In the genomic region with DNA sequence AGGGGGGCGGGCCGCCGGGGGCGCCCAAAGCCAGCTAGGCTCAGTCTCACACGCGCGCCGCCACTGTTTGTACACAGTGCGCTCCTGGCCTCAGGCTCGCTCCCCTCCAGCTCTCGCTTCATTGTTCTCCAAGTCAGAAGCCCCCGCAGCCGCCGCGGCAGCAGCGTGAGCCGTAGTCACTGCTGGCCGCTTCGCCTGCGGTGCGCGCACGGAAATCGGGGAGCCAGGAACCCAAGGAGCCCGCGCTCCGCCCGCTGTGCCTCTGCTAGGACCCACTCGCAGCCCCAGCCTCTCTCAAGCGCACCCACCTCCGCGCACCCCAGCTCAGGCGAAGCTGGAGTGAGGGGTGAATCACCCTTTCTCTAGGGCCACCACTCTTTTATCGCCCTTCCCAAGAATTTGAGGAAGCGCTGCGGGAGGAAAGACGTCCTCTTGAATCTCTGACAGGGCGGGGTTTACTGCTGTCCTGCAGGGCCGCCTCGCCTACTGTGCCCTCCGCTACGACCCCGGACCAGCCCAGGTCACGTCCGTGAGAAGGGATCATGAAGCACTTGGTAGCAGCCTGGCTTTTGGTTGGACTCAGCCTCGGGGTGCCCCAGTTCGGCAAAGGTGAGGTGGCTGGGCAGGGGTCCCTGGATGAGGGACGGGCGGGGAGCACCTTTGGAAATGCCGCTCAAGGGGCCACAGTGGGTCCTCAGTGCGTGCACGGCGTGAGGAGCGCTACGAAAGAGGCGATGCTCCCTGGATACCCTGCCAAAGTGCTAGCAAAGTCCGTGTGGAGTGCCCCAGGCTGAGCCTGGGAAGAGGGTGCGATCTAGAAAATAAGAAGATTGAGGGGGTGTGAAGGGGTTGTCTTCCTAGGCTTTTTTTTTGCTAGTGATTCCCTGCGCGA, we compare ENCODE assay signal across 8 mouse cellular contexts. TPM values are rescaled to one million over a fixed set of nuclear protein-coding genes. Genes with fewer than 3 reads are reported as not detected.
DNase-seq lines count a peak whose midpoint lies in the region; ATAC-seq lines count a peak whose summit lies in the region.

A gene (plus strand): TSS at position 33 of the 892 bp plus-strand sequence.

- DNase-seq in heart, adult 9 months (ENCODE audit: low spot score in 2 of 2), result no peak
- DNase-seq in embryo, embryonic 11 days, result peak; percentile 83
- DNase-seq in heart, postnatal 4 days, result peak; percentile 32
- DNase-seq in left cerebral cortex, adult 18-20 months (ENCODE audit: low spot score in 2 of 2), result peak; percentile 58 to 74
- peak; percentile 51 to 55 for DNase-seq in lung, postnatal 4 days
- peak; percentile 72 to 74 for DNase-seq in right cerebral cortex, postnatal 10 days (ENCODE audit: low spot score in 2 of 2)
- DNase-seq in T-cell, adult 2 months (ENCODE audit: low spot score), result no peak

- H3K4me3 ChIP-seq in heart, embryonic 11.5 days (ENCODE audit: low read depth, low read length), result peak within 1 kb of the TSS; percentile 55

- H3K27me3 ChIP-seq in heart, embryonic 11.5 days (ENCODE audit: control insufficient read depth, insufficient read depth, low read length), result no peaks in the 10 kb centered on the region

- H3K9me3 ChIP-seq in heart, embryonic 11.5 days (replicated peaks; ENCODE audit: control insufficient read depth, low read length), result no peaks in the 10 kb centered on the region

- no peak within 1 kb of the TSS for H3K27ac ChIP-seq in heart, embryonic 11.5 days (ENCODE audit: low read depth, low read length)

- H3K9ac ChIP-seq in heart, embryonic 11.5 days (ENCODE audit: low read depth, low read length), result peak within 1 kb of the TSS; percentile 66

- no peaks in the 10 kb centered on the region for H3K36me3 ChIP-seq in heart, embryonic 11.5 days (ENCODE audit: control insufficient read depth, insufficient read depth, low read length)

- WGBS in heart, embryonic 11.5 days (ENCODE audit: insufficient replicate concordance), result under 1% methylated on average over 58 of the region's 60 CpGs

- H3K4me1 ChIP-seq in heart, embryonic 11.5 days (ENCODE audit: control insufficient read depth, insufficient read depth, low read length), result no peaks in the 10 kb centered on the region

- H3K4me2 ChIP-seq in heart, embryonic 11.5 days, result peak within 1 kb of the TSS; percentile 98

- peak; percentile 64 for ATAC-seq in heart, embryonic 11.5 days (replicated peaks; ENCODE audit: insufficient number of reproducible peaks, low FRiP score, low TSS enrichment)

RNA-seq across cellular contexts. Expression of the gene that starts here (rescaled TPM):
- 15.1 and 20.3 TPM in 2 replicates for polyA plus RNA-seq in heart, embryonic 11.5 days (2014; fragmentation: Nextera tagmentation; extraction: Ambion mirVana)
- under 1 TPM; 0.45 to 0.47 TPM for total RNA-seq in heart, postnatal 4 days (2021)
- 10 to 100 TPM; 95.2 to 96.3 TPM for total RNA-seq in left cerebral cortex, adult 18-20 months (2021)

Comparison
In these comparisons a context has a peak if more than half of its experiments do, and no peak if none do; other contexts are left out.
1. RNA of the gene that starts here (total RNA-seq): 95.2 to 96.3 TPM in left cerebral cortex, adult 18-20 months; 0.45 to 0.47 TPM in heart, postnatal 4 days; every median in the first group is over 10 times any median in the second.
2. Peak in DNase-seq in heart, postnatal 4 days; RNA of the gene not detected or under 1 TPM.
3. DNase-seq: peak in embryo, embryonic 11 days (single experiment), left cerebral cortex, adult 18-20 months (2 of 2), lung, postnatal 4 days (2 of 2) and right cerebral cortex, postnatal 10 days (2 of 2); none in heart, adult 9 months (0 of 2) and T-cell, adult 2 months (single experiment).